Mouse (Mus musculus) C2C12 (cell line): ENCODE results near the gene 6820408C15Rik.

ENCODE experiments used
- CEBPB ChIP-seq: IDR thresholded peaks from one replicate; pipeline ENCODE4 v1.6.1; 2011; ENCODE audit warnings: low read depth, mild to moderate bottlenecking, control low read depth, moderate library complexity
- CTCF ChIP-seq: IDR thresholded peaks from one replicate; pipeline ENCODE4 v1.5.1; 2011; ENCODE audit not compliant: control insufficient read depth, insufficient read depth, insufficient read length
- FOSL1 ChIP-seq: IDR thresholded peaks from one replicate; pipeline ENCODE4 v1.8.0; 2011; ENCODE audit warnings: mild to moderate bottlenecking, low read length; ENCODE audit not compliant: poor library complexity, insufficient read depth, severe bottlenecking
- MAX ChIP-seq: IDR thresholded peaks from one replicate; pipeline ENCODE4 v1.6.1; 2011; ENCODE audit warnings: mild to moderate bottlenecking, control low read depth
- USF1 ChIP-seq: IDR thresholded peaks from one replicate; pipeline ENCODE4 v1.6.1; 2011; ENCODE audit warnings: low read depth, mild to moderate bottlenecking, control low read depth, moderate library complexity

GRCm38 (mm10) chr2:152480881-152481280 is 65.5 kb downstream of the 6820408C15Rik start:
- TF ChIP-seq FOSL1 (no peak), CTCF (no peak), MAX (no peak), CEBPB (peak; percentile 59), USF1 (peak; percentile 86)
